Mouse (Mus musculus): ENCODE measurements around the gene Cpsf3.
A peak's percentile ranks its signal among the peaks of the same experiment; 100 is the strongest.

Gene Cpsf3

GRCm38 (mm10) chr12:21331711-21332110, 46.5 kb downstream of the Cpsf3 start:
- DNase-seq (ENCODE audit: low spot score in 2 of 2) = no peak

- DNase-seq (ENCODE audit: low spot score in 2 of 2) = no peak
Observed at GRCm38 (mm10) chr12:21333021-21333420, 47.8 kb downstream of the Cpsf3 start.

- DNase-seq (ENCODE audit: low spot score in 2 of 2) = no peak
Observed at GRCm38 (mm10) chr12:21333766-21334165, 48.6 kb downstream of the Cpsf3 start.

GRCm38 (mm10) chr12:21335869-21336268, 50.7 kb downstream of the Cpsf3 start:
- DNase-seq (ENCODE audit: low spot score in 2 of 2) = peak; percentile 64 to 79

- no peak for DNase-seq (ENCODE audit: low spot score in 2 of 2)
Observed at GRCm38 (mm10) chr12:21337171-21337570, 52.0 kb downstream of the Cpsf3 start.

- DNase-seq (ENCODE audit: low spot score in 2 of 2) = no peak
Observed at GRCm38 (mm10) chr12:21340674-21341073, 55.5 kb downstream of the Cpsf3 start.

GRCm38 (mm10) chr12:21346972-21347371, 61.8 kb downstream of the Cpsf3 start:
- DNase-seq (ENCODE audit: low spot score in 2 of 2) = no peak

GRCm38 (mm10) chr12:21350113-21350876, 65.1 kb downstream of the Cpsf3 start:
- no peak for DNase-seq (ENCODE audit: low spot score in 2 of 2)

- no peak for DNase-seq (ENCODE audit: low spot score in 2 of 2)
Observed at GRCm38 (mm10) chr12:21353681-21354080, 68.5 kb downstream of the Cpsf3 start.

- no peak for DNase-seq (ENCODE audit: low spot score in 2 of 2)
Observed at GRCm38 (mm10) chr12:21362686-21363085, 77.5 kb downstream of the Cpsf3 start.

GRCm38 (mm10) chr12:21363195-21363594, 78.0 kb downstream of the Cpsf3 start:
- no peak for DNase-seq (ENCODE audit: low spot score in 2 of 2)

Measured in right cerebral cortex, postnatal 10 days (tissue).